12 mouse cellular contexts compared by ENCODE assay signal in genomic region chr7:126464836-126465235, GRCm38 (mm10). TPM values are rescaled to one million over a fixed set of nuclear protein-coding genes. Genes with fewer than 3 reads are reported as not detected.
DNase-seq lines count a peak whose midpoint lies in the region; TF ChIP-seq lines count a peak whose summit lies in the region.
"Had no signal": no experiment of that assay in that cellular context is flagged by ENCODE, and none has a peak within 500 bp of the region (broad histone marks: within the 10 kb centered on the region; RNA-seq: fewer than 3 reads in every experiment).

No protein-coding gene starts in this region.

- no peaks in the 10 kb centered on the region for H3K36me3 ChIP-seq in heart, adult 2 months (ENCODE audit: control insufficient read depth, insufficient read depth, low read length)
- H3K36me3 ChIP-seq in testis, adult 2 months (ENCODE audit: control insufficient read depth, insufficient read depth, low read length) = peaks cover 2% of the 10 kb centered on the region; the same call in 1 of the 2 replicates

- H3K79me2 ChIP-seq in heart, adult 2 months (replicated peaks; ENCODE audit: control insufficient read depth, insufficient read depth, low read length) = no peaks in the 10 kb centered on the region

- WGBS in heart, adult 2 months = 38% methylated on average over 5 of the region's 5 CpGs

- TF ChIP-seq CTCF in heart, adult 2 months (IDR thresholded peaks at IDR 0.05) = no peak
- TF ChIP-seq CTCF in testis, adult 2 months (IDR thresholded peaks at IDR 0.05; ENCODE audit: control insufficient read depth, insufficient read depth, insufficient replicate concordance, low read depth, low read length) = no peak

- peak in 1 of 2 experiments; percentile 45 for DNase-seq in heart, adult 2 months
- DNase-seq in heart, adult 8-10 months (ENCODE audit: low spot score) = no peak
- peak; percentile 79 for DNase-seq in gastrocnemius, postnatal 10 days
- peak; percentile 32 to 59 for DNase-seq in heart, postnatal 14 days
- DNase-seq in cerebellum, postnatal 4 days (ENCODE audit: low spot score in 2 of 2) = no peak
- no peak for DNase-seq in left cerebral cortex, adult 11 months (ENCODE audit: low spot score)
- no peak for DNase-seq in cerebellum, postnatal 10 days
- DNase-seq: cerebellum, adult 18-20 months; right cerebral cortex, postnatal 14 days had no signal

- no peak for TF ChIP-seq EP300 in heart, adult 2 months (IDR thresholded peaks at IDR 0.05; ENCODE audit: insufficient read depth, low read depth, low read length)

- H3K9ac ChIP-seq in heart, adult 2 months (ENCODE audit: low read depth, low read length) = no peak overlapping the region
- H3K9ac ChIP-seq: hindbrain, embryonic 14.5 days; liver, embryonic 14.5 days had no signal

- intact Hi-C loops in heart, adult 2 months (cut with DNase I) = loop anchor here (5.0 kb wide), 1 partner anchor 68 kb away; the partner anchor contains the start of gene Nfatc2ip
- intact Hi-C loops in heart, postnatal 14 days (cut with DNase I) = loop anchor here (5.0 kb wide), 1 partner anchor 68 kb away; the partner anchor contains the start of gene Nfatc2ip

- no peak for TF ChIP-seq POLR2A in heart, adult 2 months (IDR thresholded peaks at IDR 0.05; ENCODE audit: insufficient read depth, low read depth, low read length)
- no peak for TF ChIP-seq POLR2A in testis, adult 2 months (IDR thresholded peaks at IDR 0.05; ENCODE audit: control insufficient read depth, low read depth, low read length)

- H3K27me3 ChIP-seq in heart, adult 2 months (ENCODE audit: control insufficient read depth, insufficient read depth, low read length) = no peaks in the 10 kb centered on the region
- H3K27me3 ChIP-seq in testis, adult 2 months (ENCODE audit: control insufficient read depth, insufficient read depth, low read length) = no peaks in the 10 kb centered on the region

- H3K4me3 ChIP-seq in heart, adult 2 months = no peak overlapping the region
- no peak overlapping the region for H3K4me3 ChIP-seq in testis, adult 2 months (ENCODE audit: control insufficient read depth, low read depth, low read length)

- peaks cover 2% of the 10 kb centered on the region; the same call in 1 of the 2 replicates for H3K4me1 ChIP-seq in heart, adult 2 months (ENCODE audit: control insufficient read depth, insufficient read depth, low read length)
- H3K4me1 ChIP-seq in testis, adult 2 months (ENCODE audit: control insufficient read depth, insufficient read depth, low read length) = peaks cover 13% of the 10 kb centered on the region

- peak overlapping the region; percentile 60 for H3K27ac ChIP-seq in heart, adult 2 months
- 0 out of 2 replicates have a peak overlapping the region, but pooled peaks have one; percentile 7 for H3K27ac ChIP-seq in testis, adult 2 months (ENCODE audit: control insufficient read depth, insufficient read depth, low read depth, low read length)
- H3K27ac ChIP-seq: hindbrain, embryonic 14.5 days; liver, embryonic 14.5 days had no signal

RNA-seq across cellular contexts. Expression of gene Atp2a1, which starts 1.9 kb away (rescaled TPM):
- 1 to 10 TPM; 1.1 to 1.3 TPM for total RNA-seq in heart, adult 2 months (2021)
- polyA plus RNA-seq in heart, adult 2 months (2012; rRNA removed) = 5.7 and 6.6 TPM in 2 replicates
- total RNA-seq in heart, adult 8-10 months (2022) = 10 to 100 TPM in 1 of 4 experiments, 1 to 10 TPM in 3; 6.8 to 12.2 (median 8.8) TPM
- total RNA-seq in gastrocnemius, postnatal 10 days (2021) = over 10,000 TPM; 11,325 to 12,607 TPM
- total RNA-seq in heart, postnatal 14 days (2021) = under 1 TPM; 0.48 to 0.49 TPM
- 1.5 and 1.6 TPM in 2 replicates for polyA plus RNA-seq in testis, adult 2 months (2012; rRNA removed)

RNA-seq across cellular contexts. Expression of gene Sh2b1, which starts 10.4 kb away (rescaled TPM):
- total RNA-seq in heart, adult 2 months (2021) = 10 to 100 TPM; 42.5 to 46.1 TPM
- 58.2 and 59.2 TPM in 2 replicates for polyA plus RNA-seq in heart, adult 2 months (2012; rRNA removed)
- 10 to 100 TPM; 38.6 to 46.6 (median 44.3) TPM for total RNA-seq in heart, adult 8-10 months (2022)
- total RNA-seq in gastrocnemius, postnatal 10 days (2021) = 10 to 100 TPM; 52.0 to 53.7 TPM
- total RNA-seq in heart, postnatal 14 days (2021) = 10 to 100 TPM; 44.3 to 44.8 TPM
- 39.2 and 41.1 TPM in 2 replicates for polyA plus RNA-seq in testis, adult 2 months (2012; rRNA removed)

RNA-seq across cellular contexts. Expression of gene Tufm, which starts 22.3 kb away (rescaled TPM):
- 100 to 1,000 TPM; 271 to 314 TPM for total RNA-seq in heart, adult 2 months (2021)
- polyA plus RNA-seq in heart, adult 2 months (2012; rRNA removed) = 288 and 353 TPM in 2 replicates
- total RNA-seq in heart, adult 8-10 months (2022) = 100 to 1,000 TPM; 288 to 326 (median 304) TPM
- total RNA-seq in gastrocnemius, postnatal 10 days (2021) = 100 to 1,000 TPM in 1 of 2 experiments, 10 to 100 TPM in 1; 99.0 to 114 TPM
- 100 to 1,000 TPM; 291 to 309 TPM for total RNA-seq in heart, postnatal 14 days (2021)
- polyA plus RNA-seq in testis, adult 2 months (2012; rRNA removed) = 43.5 and 50.2 TPM in 2 replicates

RNA-seq across cellular contexts. Expression of gene Rabep2, which starts 36.3 kb away (rescaled TPM):
- total RNA-seq in heart, adult 2 months (2021) = 1 to 10 TPM; 5.3 to 6.3 TPM
- polyA plus RNA-seq in heart, adult 2 months (2012; rRNA removed) = 8.1 and 9.2 TPM in 2 replicates
- 1 to 10 TPM; 5.9 to 9.9 (median 6.0) TPM for total RNA-seq in heart, adult 8-10 months (2022)
- total RNA-seq in gastrocnemius, postnatal 10 days (2021) = 10 to 100 TPM; 11.4 to 15.2 TPM
- total RNA-seq in heart, postnatal 14 days (2021) = 1 to 10 TPM; 7.7 TPM
- polyA plus RNA-seq in testis, adult 2 months (2012; rRNA removed) = 17.6 and 17.7 TPM in 2 replicates

RNA-seq across cellular contexts. Expression of gene Atxn2l, which starts 38.4 kb away (rescaled TPM):
- 10 to 100 TPM; 34.0 to 37.6 TPM for total RNA-seq in heart, adult 2 months (2021)
- polyA plus RNA-seq in heart, adult 2 months (2012; rRNA removed) = 48.1 and 66.7 TPM in 2 replicates
- 10 to 100 TPM; 30.7 to 39.3 (median 35.2) TPM for total RNA-seq in heart, adult 8-10 months (2022)
- 10 to 100 TPM; 33.6 to 45.6 TPM for total RNA-seq in gastrocnemius, postnatal 10 days (2021)
- 10 to 100 TPM; 44.6 to 47.1 TPM for total RNA-seq in heart, postnatal 14 days (2021)
- 666 and 681 TPM in 2 replicates for polyA plus RNA-seq in testis, adult 2 months (2012; rRNA removed)

Comparison
In these comparisons a context has a peak if more than half of its experiments do, and no peak if none do; other contexts are left out.
1. DNase-seq: peak in gastrocnemius, postnatal 10 days (single experiment) and heart, postnatal 14 days (2 of 2); none in heart, adult 8-10 months (single experiment), cerebellum, postnatal 4 days (0 of 2), left cerebral cortex, adult 11 months (single experiment) and cerebellum, postnatal 10 days (0 of 2).
2. RNA of gene Atp2a1, which starts 1.9 kb away (total RNA-seq): 11,325 to 12,607 TPM in gastrocnemius, postnatal 10 days; 6.8 to 12.2 TPM in heart, adult 8-10 months, 1.1 to 1.3 TPM in heart, adult 2 months and 0.48 to 0.49 TPM in heart, postnatal 14 days; every median in the first group is over 100 times any median in the second.